Mouse (Mus musculus) midbrain, embryonic 12.5 days (tissue): ENCODE measurements at regions not wholly inside any gene's neighbourhood (a gene's known extent, or its start where the extent isn't known, plus 50 kb on each side); places are given as distances from the start of the nearest gene placed in this dataset.
"Not testable (repeated sequence)": the region's sequence is repeated elsewhere in the genome, so short reads cannot be mapped to it uniquely, and the experiment has no call there.

Experiments
- ATAC-seq: fragments of 200-750 bp; cut with Nextera tagmentation; 2 replicates; pipeline ENCODE4 v1.8.0; 2017; ENCODE audit warnings: low read depth, moderate TSS enrichment, moderate library complexity; ENCODE audit not compliant: low FRiP score
- H3K27ac ChIP-seq: fragments of 300-500 bp; sonication (generic); replicated peaks from 2 replicates; pipeline ENCODE4 v1.5.1; 2016; ENCODE audit warnings: mild to moderate bottlenecking
- H3K27me3 ChIP-seq: fragments of 300-500 bp; sonication (generic); 2 replicates; pipeline ENCODE4 v1.6.1; 2016; ENCODE audit warnings: mild to moderate bottlenecking
- H3K36me3 ChIP-seq: fragments of 300-500 bp; sonication (generic); 2 replicates; pipeline ENCODE4 v1.6.1; 2016
- H3K4me1 ChIP-seq: fragments of 300-500 bp; sonication (generic); 2 replicates; pipeline ENCODE4 v1.6.1; 2016
- H3K4me2 ChIP-seq: fragments of 300-500 bp; sonication (generic); replicated peaks from 2 replicates; pipeline ENCODE4 v1.6.1; 2016; ENCODE audit warnings: mild to moderate bottlenecking, moderate library complexity
- H3K4me3 ChIP-seq: fragments of 300-500 bp; sonication (generic); 2 replicates; pipeline ENCODE4 v1.5.1; 2016; ENCODE audit warnings: mild to moderate bottlenecking
- H3K9ac ChIP-seq: fragments of 300-500 bp; sonication (generic); replicated peaks from 2 replicates; pipeline ENCODE4 v1.6.1; 2016; ENCODE audit warnings: mild to moderate bottlenecking, moderate library complexity
- H3K9me3 ChIP-seq: fragments of 300-500 bp; sonication (generic); 2 replicates; pipeline ENCODE4 v1.6.1; 2016; ENCODE audit warnings: mild to moderate bottlenecking
- WGBS: fragments of 180-500 bp; shearing (Covaris S2); methylation state at CpG from one replicate; pipeline ENCODE4 v1.1.7; 2016; 5-methylcytosine and 5-hydroxymethylcytosine counted together

- Histone ChIP-seq H3K27me3 (no peaks in the 10 kb centered on the region), H3K9me3 (no peaks in the 10 kb centered on the region), H3K27ac (no peak overlapping the region), H3K9ac (no peak overlapping the region), H3K36me3 (no peaks in the 10 kb centered on the region), H3K4me2 (no peak overlapping the region), H3K4me1 (no peaks in the 10 kb centered on the region), H3K4me3 (no peak overlapping the region)
- no peak for ATAC-seq
- 82% methylated on average over 8 of the region's 8 CpGs for WGBS
These were observed 198.6 kb downstream of the Fam198b start for GRCm38 (mm10) chr3:80082780-80083519.

GRCm38 (mm10) chr3:80084168-80084567 lies 199.8 kb downstream of the Fam198b start:
- 68% methylated on average over 3 of the region's 3 CpGs for WGBS
- no peaks in the 10 kb centered on the region for H3K36me3 ChIP-seq
- H3K27me3 ChIP-seq, result no peaks in the 10 kb centered on the region
- no peaks in the 10 kb centered on the region for H3K4me1 ChIP-seq
- no peak overlapping the region for H3K27ac ChIP-seq
- no peaks in the 10 kb centered on the region for H3K9me3 ChIP-seq
- no peak for ATAC-seq
- H3K9ac ChIP-seq, result no peak overlapping the region
- H3K4me2 ChIP-seq, result no peak overlapping the region
- H3K4me3 ChIP-seq, result no peak overlapping the region

GRCm38 (mm10) chr3:80099625-80100024 lies 215.3 kb downstream of the Fam198b start:
- Histone ChIP-seq H3K9ac (no peak overlapping the region), H3K27me3 (no peaks in the 10 kb centered on the region), H3K27ac (no peak overlapping the region), H3K4me3 (no peak overlapping the region), H3K4me1 (no peaks in the 10 kb centered on the region), H3K36me3 (no peaks in the 10 kb centered on the region), H3K4me2 (no peak overlapping the region), H3K9me3 (no peaks in the 10 kb centered on the region)
- ATAC-seq, result no peak
- 93% methylated on average over 3 of the region's 3 CpGs for WGBS

- H3K27me3 ChIP-seq, result no peaks in the 10 kb centered on the region
- H3K27ac ChIP-seq, result no peak overlapping the region
- ATAC-seq, result no peak
- no peak overlapping the region for H3K4me2 ChIP-seq
- no peak overlapping the region for H3K9ac ChIP-seq
- H3K4me3 ChIP-seq, result no peak overlapping the region
- H3K9me3 ChIP-seq, result no peaks in the 10 kb centered on the region
- no peaks in the 10 kb centered on the region for H3K4me1 ChIP-seq
- no peaks in the 10 kb centered on the region for H3K36me3 ChIP-seq
- WGBS, result 50% methylated on average over 1 of the region's 1 CpGs
These were observed 235.9 kb downstream of the Fam198b start for GRCm38 (mm10) chr3:80120177-80120736.

GRCm38 (mm10) chr3:80123666-80124065 lies 239.3 kb downstream of the Fam198b start:
- no peak overlapping the region for H3K27ac ChIP-seq
- H3K36me3 ChIP-seq, result no peaks in the 10 kb centered on the region
- no peak overlapping the region for H3K9ac ChIP-seq
- 87% methylated on average over 6 of the region's 6 CpGs for WGBS
- no peak for ATAC-seq
- no peaks in the 10 kb centered on the region for H3K4me1 ChIP-seq
- no peaks in the 10 kb centered on the region for H3K9me3 ChIP-seq
- H3K4me3 ChIP-seq, result no peak overlapping the region
- H3K27me3 ChIP-seq, result no peaks in the 10 kb centered on the region
- no peak overlapping the region for H3K4me2 ChIP-seq

- Histone ChIP-seq H3K9ac (no peak overlapping the region), H3K4me3 (no peak overlapping the region), H3K4me2 (no peak overlapping the region), H3K27me3 (no peaks in the 10 kb centered on the region), H3K27ac (no peak overlapping the region), H3K9me3 (no peaks in the 10 kb centered on the region), H3K36me3 (no peaks in the 10 kb centered on the region), H3K4me1 (no peaks in the 10 kb centered on the region)
- 89% methylated on average over 8 of the region's 8 CpGs for WGBS
- no peak for ATAC-seq
These were observed 240.3 kb downstream of the Fam198b start for GRCm38 (mm10) chr3:80124621-80125020.

GRCm38 (mm10) chr3:80141697-80142096 lies 257.4 kb downstream of the Fam198b start:
- H3K9ac ChIP-seq, result no peak overlapping the region
- 53% methylated on average over 1 of the region's 1 CpGs for WGBS
- no peak overlapping the region for H3K4me2 ChIP-seq
- ATAC-seq, result no peak
- no peak overlapping the region for H3K4me3 ChIP-seq
- H3K9me3 ChIP-seq, result no peaks in the 10 kb centered on the region
- H3K27me3 ChIP-seq, result no peaks in the 10 kb centered on the region
- no peaks in the 10 kb centered on the region for H3K36me3 ChIP-seq
- H3K27ac ChIP-seq, result no peak overlapping the region
- no peaks in the 10 kb centered on the region for H3K4me1 ChIP-seq

GRCm38 (mm10) chr3:80160473-80160872 lies 276.1 kb downstream of the Fam198b start:
- Histone ChIP-seq H3K4me1 (no peaks in the 10 kb centered on the region), H3K36me3 (no peaks in the 10 kb centered on the region), H3K27ac (no peak overlapping the region), H3K4me3 (no peak overlapping the region), H3K27me3 (no peaks in the 10 kb centered on the region), H3K9ac (no peak overlapping the region), H3K4me2 (no peak overlapping the region), H3K9me3 (no peaks in the 10 kb centered on the region)
- 87% methylated on average over 2 of the region's 2 CpGs for WGBS
- no peak for ATAC-seq

GRCm38 (mm10) chr3:80181749-80182148 lies 297.4 kb downstream of the Fam198b start:
- no peaks in the 10 kb centered on the region for H3K9me3 ChIP-seq
- ATAC-seq, result no peak
- no peak overlapping the region for H3K4me3 ChIP-seq
- H3K27me3 ChIP-seq, result no peaks in the 10 kb centered on the region
- H3K4me2 ChIP-seq, result no peak overlapping the region
- no peaks in the 10 kb centered on the region for H3K4me1 ChIP-seq
- 62% methylated on average over 2 of the region's 2 CpGs for WGBS
- no peak overlapping the region for H3K9ac ChIP-seq
- no peaks in the 10 kb centered on the region for H3K36me3 ChIP-seq
- 0 out of 2 replicates have a peak overlapping the region, but pooled peaks have one; percentile 0 for H3K27ac ChIP-seq

- H3K36me3 ChIP-seq, H3K27ac ChIP-seq, H3K4me1 ChIP-seq, H3K27me3 ChIP-seq, H3K4me3 ChIP-seq, H3K9ac ChIP-seq, H3K9me3 ChIP-seq, ATAC-seq, H3K4me2 ChIP-seq: not testable (repeated sequence)
- WGBS, result 52% methylated on average over 2 of the region's 2 CpGs
These were observed 297.8 kb downstream of the Fam198b start for GRCm38 (mm10) chr3:80182161-80182560.

GRCm38 (mm10) chr3:80187406-80187805 lies 303.1 kb downstream of the Fam198b start:
- no peak overlapping the region for H3K9ac ChIP-seq
- no peaks in the 10 kb centered on the region for H3K36me3 ChIP-seq
- no peaks in the 10 kb centered on the region for H3K9me3 ChIP-seq
- no peaks in the 10 kb centered on the region for H3K4me1 ChIP-seq
- no peak for ATAC-seq
- no peak overlapping the region for H3K4me3 ChIP-seq
- no peaks in the 10 kb centered on the region for H3K27me3 ChIP-seq
- H3K27ac ChIP-seq, result no peak overlapping the region
- H3K4me2 ChIP-seq, result no peak overlapping the region
- WGBS, result 90% methylated on average over 5 of the region's 5 CpGs

- H3K9ac ChIP-seq, result no peak overlapping the region
- H3K4me1 ChIP-seq, result peaks cover 4% of the 10 kb centered on the region; the same call in 1 of the 2 replicates
- H3K4me3 ChIP-seq, result no peak overlapping the region
- H3K9me3 ChIP-seq, result no peaks in the 10 kb centered on the region
- H3K27me3 ChIP-seq, result no peaks in the 10 kb centered on the region
- no peak overlapping the region for H3K4me2 ChIP-seq
- ATAC-seq, result no peak
- WGBS, result 83% methylated on average over 2 of the region's 2 CpGs
- H3K27ac ChIP-seq, result no peak overlapping the region
- no peaks in the 10 kb centered on the region for H3K36me3 ChIP-seq
These were observed 316.6 kb downstream of the Fam198b start for GRCm38 (mm10) chr3:80200904-80201303.
